Mouse (Mus musculus): ENCODE results near the gene Psap. TPM values are rescaled to one million over a fixed set of nuclear protein-coding genes. Genes with fewer than 3 reads are reported as not detected.

Gene Psap
- polyA plus RNA-seq, 1 experiment from 2014 or later = 75.2 TPM

- Histone ChIP-seq H3K9me3 (no peaks in the 10 kb centered on the region), H3K4me3 (no peak overlapping the region), H3K36me3 (peaks cover 75% of the 10 kb centered on the region), H3K27ac (no peak overlapping the region), H3K27me3 (ENCODE audit: insufficient read depth, poor library complexity, severe bottlenecking) (no peaks in the 10 kb centered on the region), H3K4me1 (0 out of 2 replicates have a peak, but pooled peaks cover 18% of the 10 kb centered on the region)
- WGBS = 95% methylated on average over 12 of the region's 12 CpGs
- DNase-seq (ENCODE audit: low spot score) = no peak
Measured at GRCm38 (mm10) chr10:60299636-60300035, 22.2 kb downstream of the Psap start.

GRCm38 (mm10) chr10:60303419-60303818, 26.0 kb downstream of the Psap start:
- Histone ChIP-seq H3K36me3 (peaks cover 44% of the 10 kb centered on the region), H3K27me3 (ENCODE audit: insufficient read depth, poor library complexity, severe bottlenecking) (no peaks in the 10 kb centered on the region), H3K9me3 (no peaks in the 10 kb centered on the region), H3K4me1 (0 out of 2 replicates have a peak, but pooled peaks cover 18% of the 10 kb centered on the region), H3K4me3 (no peak overlapping the region), H3K27ac (no peak overlapping the region)
- DNase-seq (ENCODE audit: low spot score) = no peak
- WGBS = 84% methylated on average over 17 of the region's 17 CpGs

GRCm38 (mm10) chr10:60304854-60305628, 27.6 kb downstream of the Psap start:
- DNase-seq (ENCODE audit: low spot score) = peak; percentile 89
- Histone ChIP-seq H3K27ac (no peak overlapping the region), H3K4me1 (0 out of 2 replicates have a peak, but pooled peaks cover 15% of the 10 kb centered on the region), H3K27me3 (ENCODE audit: insufficient read depth, poor library complexity, severe bottlenecking) (no peaks in the 10 kb centered on the region), H3K4me3 (no peak overlapping the region), H3K9me3 (no peaks in the 10 kb centered on the region), H3K36me3 (peaks cover 27% of the 10 kb centered on the region)
- 59% methylated on average over 15 of the region's 15 CpGs for WGBS

GRCm38 (mm10) chr10:60310629-60311028, 33.2 kb downstream of the Psap start:
- DNase-seq (ENCODE audit: low spot score) = no peak
- Histone ChIP-seq H3K36me3 (no peaks in the 10 kb centered on the region), H3K27me3 (ENCODE audit: insufficient read depth, poor library complexity, severe bottlenecking) (no peaks in the 10 kb centered on the region), H3K9me3 (no peaks in the 10 kb centered on the region), H3K27ac (no peak overlapping the region), H3K4me1 (peaks cover 9% of the 10 kb centered on the region; the same call in 1 of the 2 replicates), H3K4me3 (no peak overlapping the region)
- WGBS = 89% methylated on average over 13 of the region's 13 CpGs

- DNase-seq (ENCODE audit: low spot score) = no peak
- Histone ChIP-seq H3K27ac (no peak overlapping the region), H3K9me3 (no peaks in the 10 kb centered on the region), H3K4me3 (no peak overlapping the region), H3K27me3 (ENCODE audit: insufficient read depth, poor library complexity, severe bottlenecking) (no peaks in the 10 kb centered on the region), H3K4me1 (peaks cover 9% of the 10 kb centered on the region; the same call in 1 of the 2 replicates), H3K36me3 (no peaks in the 10 kb centered on the region)
- WGBS = 75% methylated on average over 5 of the region's 5 CpGs
Measured at GRCm38 (mm10) chr10:60313606-60314005, 36.2 kb downstream of the Psap start.

GRCm38 (mm10) chr10:60316166-60316565, 38.7 kb downstream of the Psap start:
- Histone ChIP-seq H3K9me3 (no peaks in the 10 kb centered on the region), H3K27me3 (ENCODE audit: insufficient read depth, poor library complexity, severe bottlenecking) (no peaks in the 10 kb centered on the region), H3K4me1 (peaks cover 10% of the 10 kb centered on the region; the same call in 1 of the 2 replicates), H3K4me3 (no peak overlapping the region), H3K27ac (no peak overlapping the region), H3K36me3 (no peaks in the 10 kb centered on the region)
- WGBS = 83% methylated on average over 4 of the region's 4 CpGs
- DNase-seq (ENCODE audit: low spot score) = no peak

GRCm38 (mm10) chr10:60328963-60329650, 51.7 kb downstream of the Psap start:
- Histone ChIP-seq H3K27ac (no peak overlapping the region), H3K36me3 (no peaks in the 10 kb centered on the region), H3K4me1 (peaks cover 30% of the 10 kb centered on the region), H3K4me3 (no peak overlapping the region), H3K9me3 (no peaks in the 10 kb centered on the region), H3K27me3 (ENCODE audit: insufficient read depth, poor library complexity, severe bottlenecking) (0 out of 2 replicates have a peak, but pooled peaks cover 7% of the 10 kb centered on the region)
- no peak for DNase-seq (ENCODE audit: low spot score)
- WGBS = 69% methylated on average over 11 of the region's 11 CpGs

GRCm38 (mm10) chr10:60334583-60334982, 57.2 kb downstream of the Psap start:
- Histone ChIP-seq H3K9me3 (no peaks in the 10 kb centered on the region), H3K36me3 (no peaks in the 10 kb centered on the region), H3K4me1 (peaks cover 18% of the 10 kb centered on the region), H3K27me3 (ENCODE audit: insufficient read depth, poor library complexity, severe bottlenecking) (no peaks in the 10 kb centered on the region), H3K4me3 (no peak overlapping the region), H3K27ac (no peak overlapping the region; the same call in 1 of the 2 replicates)
- WGBS = 42% methylated on average over 7 of the region's 7 CpGs
- no peak for DNase-seq (ENCODE audit: low spot score)

GRCm38 (mm10) chr10:60335021-60335420, 57.6 kb downstream of the Psap start:
- H3K36me3 ChIP-seq = no peaks in the 10 kb centered on the region
- no peak overlapping the region for H3K4me3 ChIP-seq
- peaks cover 16% of the 10 kb centered on the region for H3K4me1 ChIP-seq
- H3K9me3 ChIP-seq = no peaks in the 10 kb centered on the region
- no peak overlapping the region for H3K27ac ChIP-seq
- WGBS = 93% methylated on average over 4 of the region's 4 CpGs
- DNase-seq (ENCODE audit: low spot score) = no peak
- no peaks in the 10 kb centered on the region for H3K27me3 ChIP-seq (ENCODE audit: insufficient read depth, poor library complexity, severe bottlenecking)

GRCm38 (mm10) chr10:60341528-60341927, 64.1 kb downstream of the Psap start:
- H3K4me3 ChIP-seq = no peak overlapping the region
- no peak for DNase-seq (ENCODE audit: low spot score)
- H3K4me1 ChIP-seq = peaks cover 17% of the 10 kb centered on the region
- H3K27ac ChIP-seq = no peak overlapping the region
- no peaks in the 10 kb centered on the region for H3K36me3 ChIP-seq
- no peaks in the 10 kb centered on the region for H3K27me3 ChIP-seq (ENCODE audit: insufficient read depth, poor library complexity, severe bottlenecking)
- 75% methylated on average over 9 of the region's 9 CpGs for WGBS
- H3K9me3 ChIP-seq = no peaks in the 10 kb centered on the region

- Histone ChIP-seq H3K9me3 (no peaks in the 10 kb centered on the region), H3K27ac (0 out of 2 replicates have a peak overlapping the region, but pooled peaks have one; percentile 18), H3K4me3 (no peak overlapping the region), H3K27me3 (ENCODE audit: insufficient read depth, poor library complexity, severe bottlenecking) (peaks cover 13% of the 10 kb centered on the region; the same call in 1 of the 2 replicates), H3K36me3 (no peaks in the 10 kb centered on the region), H3K4me1 (peaks cover 43% of the 10 kb centered on the region)
- 84% methylated on average over 3 of the region's 3 CpGs for WGBS
- DNase-seq (ENCODE audit: low spot score) = no peak
Measured at GRCm38 (mm10) chr10:60344111-60344510, 66.7 kb downstream of the Psap start.

GRCm38 (mm10) chr10:60346056-60346455, 68.6 kb downstream of the Psap start:
- Histone ChIP-seq H3K36me3 (no peaks in the 10 kb centered on the region), H3K4me3 (no peak overlapping the region)

More at GRCm38 (mm10) chr10:60346056-60346455, 68.6 kb downstream of the Psap start:
- Histone ChIP-seq H3K9me3 (no peaks in the 10 kb centered on the region), H3K4me1 (peaks cover 55% of the 10 kb centered on the region), H3K27me3 (ENCODE audit: insufficient read depth, poor library complexity, severe bottlenecking) (peaks cover 13% of the 10 kb centered on the region; the same call in 1 of the 2 replicates), H3K27ac (no peak overlapping the region; the same call in 1 of the 2 replicates)
- WGBS = 69% methylated on average over 4 of the region's 4 CpGs
- DNase-seq (ENCODE audit: low spot score) = no peak
